Mouse (Mus musculus): ENCODE results near the gene Rassf5. TPM values are rescaled to one million over a fixed set of nuclear protein-coding genes. Genes with fewer than 3 reads are reported as not detected.
"Not testable (repeated sequence)": the region's sequence is repeated elsewhere in the genome, so short reads cannot be mapped to it uniquely, and the experiment has no call there.

Rassf5 gene
- polyA plus RNA-seq, 1 experiment from 2014 or later = 18.2 TPM

DNA sequence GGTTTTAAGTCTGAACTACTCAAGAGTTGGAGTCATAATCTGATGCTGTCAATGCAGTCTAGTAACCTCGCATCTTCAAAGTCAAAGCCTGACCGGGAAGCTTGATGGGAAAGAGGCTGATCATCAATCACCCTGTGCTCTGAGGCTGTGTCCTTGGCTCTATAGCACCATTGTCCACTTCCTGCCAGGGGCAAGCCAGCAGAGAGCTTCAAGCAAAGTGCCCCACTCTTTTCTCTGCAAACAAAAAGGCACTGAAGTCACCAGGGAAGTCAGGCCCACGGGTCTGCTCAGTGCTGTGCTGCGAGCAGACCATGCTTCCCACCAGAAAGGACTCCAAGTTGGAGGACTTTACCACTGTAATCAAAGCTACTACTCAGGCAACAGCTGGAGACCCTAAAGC is 67.8 kb downstream of the Rassf5 start:
- 71% methylated on average over 4 of the region's 4 CpGs for WGBS
- H3K9me3 ChIP-seq = no peaks in the 10 kb centered on the region
- ATAC-seq (ENCODE audit: extremely low read depth, insufficient number of reproducible peaks, low FRiP score, low TSS enrichment) = no peak
- no peak overlapping the region for H3K9ac ChIP-seq
- H3K4me2 ChIP-seq = no peak overlapping the region
- no peaks in the 10 kb centered on the region for H3K27me3 ChIP-seq (replicated peaks)
- H3K27ac ChIP-seq (replicated peaks) = no peak overlapping the region
- H3K4me3 ChIP-seq = no peak overlapping the region
- peaks cover 17% of the 10 kb centered on the region; the same call in 1 of the 2 replicates for H3K4me1 ChIP-seq
- H3K36me3 ChIP-seq = peaks cover 90% of the 10 kb centered on the region

DNA sequence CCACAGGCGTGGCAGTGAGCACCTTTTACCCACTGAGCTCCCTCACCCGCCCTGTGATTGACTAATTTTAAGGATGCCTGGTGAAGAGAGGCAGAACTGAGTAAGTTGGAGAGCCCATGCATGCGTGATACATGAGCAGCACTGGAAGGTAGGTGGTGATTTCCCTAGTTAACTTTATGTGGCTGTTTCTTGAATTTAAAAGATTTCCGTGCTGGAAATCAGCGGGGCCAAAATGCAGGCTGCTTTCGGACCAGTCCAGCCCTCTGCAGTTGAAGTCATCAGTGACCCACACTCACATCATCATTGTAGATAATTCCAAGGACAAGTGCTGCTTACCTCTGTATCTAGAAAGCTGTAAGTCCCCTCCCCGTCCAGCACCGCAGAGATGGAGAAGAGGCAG is 69.2 kb downstream of the Rassf5 start:
- no peaks in the 10 kb centered on the region for H3K9me3 ChIP-seq

DNA sequence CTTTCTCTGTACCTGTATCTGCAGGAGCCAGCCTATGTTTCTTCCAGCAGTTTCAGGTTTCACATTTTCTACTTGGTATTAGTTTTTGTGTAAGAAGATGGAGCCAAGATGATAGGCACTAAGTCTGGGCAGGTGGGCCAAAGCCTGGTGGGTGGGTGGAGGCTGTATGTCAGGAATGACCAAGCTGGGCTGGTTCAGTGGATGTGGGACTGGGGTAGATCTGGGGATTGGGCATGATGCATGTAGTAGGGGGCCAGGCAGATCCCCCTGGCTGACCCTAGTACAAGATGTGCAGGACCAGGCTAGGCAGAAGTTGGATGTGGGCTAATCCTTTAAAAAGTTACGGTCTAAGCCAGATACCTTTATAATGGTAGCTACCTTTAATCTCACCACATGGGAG is 69.9 kb downstream of the Rassf5 start:
- Histone ChIP-seq H3K4me3 (no peak overlapping the region), H3K9me3 (no peaks in the 10 kb centered on the region), H3K27me3 (replicated peaks) (no peaks in the 10 kb centered on the region), H3K4me2 (no peak overlapping the region), H3K4me1 (peaks cover 9% of the 10 kb centered on the region; the same call in 1 of the 2 replicates), H3K9ac (no peak overlapping the region), H3K27ac (replicated peaks) (no peak overlapping the region), H3K36me3 (peaks cover 97% of the 10 kb centered on the region)
- WGBS = 90% methylated on average over 1 of the region's 1 CpGs
- ATAC-seq (ENCODE audit: extremely low read depth, insufficient number of reproducible peaks, low FRiP score, low TSS enrichment) = no peak

More for the DNA sequence above, 69.2 kb downstream of the Rassf5 start:
- peaks cover 97% of the 10 kb centered on the region for H3K36me3 ChIP-seq
- H3K27ac ChIP-seq (replicated peaks) = no peak overlapping the region
- H3K4me1 ChIP-seq = peaks cover 9% of the 10 kb centered on the region; the same call in 1 of the 2 replicates
- 88% methylated on average over 8 of the region's 8 CpGs for WGBS
- H3K27me3 ChIP-seq (replicated peaks) = no peaks in the 10 kb centered on the region
- no peak overlapping the region for H3K4me2 ChIP-seq
- no peak overlapping the region for H3K4me3 ChIP-seq
- no peak overlapping the region for H3K9ac ChIP-seq
- ATAC-seq (ENCODE audit: extremely low read depth, insufficient number of reproducible peaks, low FRiP score, low TSS enrichment) = no peak

DNA sequence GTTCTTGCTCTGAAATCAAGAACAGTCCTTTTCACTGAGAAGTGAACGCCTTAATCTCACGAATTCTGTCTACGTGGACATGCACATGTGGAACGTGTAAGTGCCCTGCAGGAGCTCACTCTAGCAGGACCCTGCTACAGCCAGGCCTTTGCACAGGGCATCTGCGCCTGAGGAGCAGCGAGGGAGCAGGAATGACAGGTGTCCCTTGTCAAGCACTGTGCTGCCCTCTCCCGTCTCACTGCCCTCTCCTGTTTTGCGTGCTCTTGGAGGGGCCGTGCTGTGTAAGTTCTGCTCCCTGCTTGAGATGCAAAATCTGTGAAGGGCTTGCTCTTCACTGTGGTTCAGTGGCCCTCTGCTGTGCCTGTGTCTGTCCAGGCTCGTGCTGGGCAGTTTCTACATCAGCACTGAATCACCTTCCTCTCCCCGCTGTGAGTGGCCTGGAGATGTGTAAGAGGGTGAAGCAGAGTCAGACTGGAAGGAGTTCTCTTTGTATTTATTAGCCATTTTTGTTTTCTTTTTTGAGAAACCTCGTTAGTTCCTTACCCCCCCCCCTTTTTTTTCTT is 70.7 kb downstream of the Rassf5 start:
- H3K36me3 ChIP-seq = peaks cover 97% of the 10 kb centered on the region

DNA sequence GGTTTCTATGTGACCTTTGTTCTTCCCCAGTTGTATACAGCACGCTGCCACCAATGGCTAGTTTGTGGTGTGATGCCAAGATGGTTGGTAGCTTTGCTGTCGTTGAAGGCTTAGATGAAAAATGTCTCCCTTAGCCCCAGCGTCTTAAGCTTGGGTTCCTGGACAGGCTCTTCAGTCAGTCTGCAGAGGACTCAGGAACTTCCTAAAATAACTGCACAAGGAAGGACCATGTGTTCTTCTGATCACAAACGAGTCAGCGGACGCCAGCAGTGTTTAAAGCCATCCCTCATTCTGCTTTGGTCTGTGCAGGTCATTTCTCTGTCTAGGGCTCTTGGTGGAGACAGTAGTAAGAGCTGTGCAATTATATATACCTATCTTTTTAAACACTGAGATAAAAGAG is 71.2 kb downstream of the Rassf5 start:
- Histone ChIP-seq H3K27me3 (replicated peaks) (no peaks in the 10 kb centered on the region), H3K4me1 (peaks cover 9% of the 10 kb centered on the region; the same call in 1 of the 2 replicates), H3K27ac (replicated peaks) (no peak overlapping the region), H3K9ac (no peak overlapping the region), H3K36me3 (peaks cover 100% of the 10 kb centered on the region), H3K9me3 (no peaks in the 10 kb centered on the region), H3K4me2 (no peak overlapping the region), H3K4me3 (no peak overlapping the region)
- ATAC-seq (ENCODE audit: extremely low read depth, insufficient number of reproducible peaks, low FRiP score, low TSS enrichment) = no peak
- WGBS = 55% methylated on average over 6 of the region's 6 CpGs

More for the DNA sequence above, 70.7 kb downstream of the Rassf5 start:
- WGBS = 64% methylated on average over 12 of the region's 12 CpGs
- Histone ChIP-seq H3K27ac (replicated peaks) (no peak overlapping the region), H3K4me3 (no peak overlapping the region), H3K9me3 (no peaks in the 10 kb centered on the region), H3K4me2 (no peak overlapping the region), H3K4me1 (peaks cover 9% of the 10 kb centered on the region; the same call in 1 of the 2 replicates), H3K27me3 (replicated peaks) (no peaks in the 10 kb centered on the region), H3K9ac (0 out of 2 replicates have a peak overlapping the region, but pooled peaks have one; percentile 9)
- no peak for ATAC-seq (ENCODE audit: extremely low read depth, insufficient number of reproducible peaks, low FRiP score, low TSS enrichment)

DNA sequence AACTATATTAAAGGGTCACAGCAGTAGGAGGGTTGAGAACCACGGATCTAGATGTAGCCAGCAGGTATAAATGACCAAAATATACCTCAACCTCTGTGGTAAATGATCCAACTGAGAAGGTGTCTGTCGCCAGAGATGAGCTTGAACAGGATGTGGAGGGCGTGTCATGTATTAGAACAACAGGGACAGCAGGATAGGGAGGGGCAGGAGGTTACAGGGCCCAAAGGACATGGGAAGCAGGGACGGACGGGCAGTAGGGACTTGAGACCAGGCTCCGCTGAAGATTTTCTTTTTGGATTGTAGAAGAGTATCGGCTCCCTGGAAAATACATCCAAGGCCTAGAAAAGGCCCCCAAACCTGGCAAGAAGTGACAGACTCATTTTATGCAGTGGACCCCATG is 72.1 kb downstream of the Rassf5 start:
- Histone ChIP-seq H3K4me2 (no peak overlapping the region), H3K4me1 (peaks cover 9% of the 10 kb centered on the region; the same call in 1 of the 2 replicates), H3K9ac (no peak overlapping the region), H3K27me3 (replicated peaks) (no peaks in the 10 kb centered on the region), H3K4me3 (no peak overlapping the region), H3K36me3 (peaks cover 100% of the 10 kb centered on the region), H3K9me3 (no peaks in the 10 kb centered on the region), H3K27ac (replicated peaks) (no peak overlapping the region)
- WGBS = 74% methylated on average over 7 of the region's 7 CpGs
- no peak for ATAC-seq (ENCODE audit: extremely low read depth, insufficient number of reproducible peaks, low FRiP score, low TSS enrichment)

DNA sequence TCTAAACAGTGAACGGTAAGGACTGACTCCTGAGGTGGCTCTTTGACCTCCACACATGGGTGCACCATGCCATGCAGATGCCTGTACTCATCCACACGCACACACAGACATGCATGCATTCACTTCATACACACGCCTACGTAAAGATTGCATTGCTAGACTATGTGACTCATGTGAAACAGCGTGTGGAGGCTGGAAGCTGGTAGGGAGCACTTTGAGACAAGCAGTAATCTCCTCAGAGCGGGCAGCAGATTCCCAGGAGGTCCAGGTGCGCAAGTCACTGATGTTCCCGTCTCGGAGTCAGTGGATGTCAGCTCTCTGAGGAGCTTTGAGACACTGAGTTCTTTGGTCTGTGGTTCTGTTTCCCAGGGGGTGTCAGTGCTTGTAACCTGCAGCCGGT is 77.4 kb downstream of the Rassf5 start:
- H3K9me3 ChIP-seq = no peaks in the 10 kb centered on the region
- H3K9ac ChIP-seq = no peak overlapping the region
- peaks cover 6% of the 10 kb centered on the region for H3K4me1 ChIP-seq
- WGBS = 91% methylated on average over 10 of the region's 10 CpGs
- no peak for ATAC-seq (ENCODE audit: extremely low read depth, insufficient number of reproducible peaks, low FRiP score, low TSS enrichment)
- no peak overlapping the region for H3K27ac ChIP-seq (replicated peaks)
- H3K4me2 ChIP-seq = no peak overlapping the region
- H3K27me3 ChIP-seq (replicated peaks) = no peaks in the 10 kb centered on the region
- H3K36me3 ChIP-seq = peaks cover 100% of the 10 kb centered on the region
- no peak overlapping the region for H3K4me3 ChIP-seq

DNA sequence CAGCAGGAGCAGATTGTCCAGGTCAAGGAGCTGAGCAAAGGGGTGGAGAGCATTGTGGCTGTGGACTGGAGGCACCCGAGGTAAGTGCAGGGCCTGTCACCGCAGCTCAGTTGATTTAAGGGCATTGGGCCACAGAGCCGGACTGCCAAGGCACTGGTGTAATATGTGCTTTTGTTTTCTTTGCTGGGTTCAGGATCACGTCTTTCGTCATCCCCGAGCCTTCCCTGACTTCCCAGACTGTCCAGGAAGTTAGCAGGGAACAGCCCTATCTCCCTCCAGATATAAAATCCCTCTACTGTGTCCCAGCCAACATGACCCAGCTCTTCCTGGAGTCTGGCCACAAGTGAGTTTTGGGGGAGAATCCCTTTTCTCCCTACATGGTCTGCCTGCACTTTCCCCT is 80.6 kb downstream of the Rassf5 start:
- peaks cover 97% of the 10 kb centered on the region for H3K36me3 ChIP-seq
- no peak overlapping the region for H3K4me2 ChIP-seq
- no peak overlapping the region; the same call in 1 of the 2 replicates for H3K27ac ChIP-seq (replicated peaks)
- WGBS = 69% methylated on average over 6 of the region's 6 CpGs
- no peaks in the 10 kb centered on the region for H3K27me3 ChIP-seq (replicated peaks)
- H3K9ac ChIP-seq = no peak overlapping the region
- no peaks in the 10 kb centered on the region for H3K9me3 ChIP-seq
- ATAC-seq (ENCODE audit: extremely low read depth, insufficient number of reproducible peaks, low FRiP score, low TSS enrichment) = no peak
- no peak overlapping the region for H3K4me3 ChIP-seq
- H3K4me1 ChIP-seq = peaks cover 6% of the 10 kb centered on the region

DNA sequence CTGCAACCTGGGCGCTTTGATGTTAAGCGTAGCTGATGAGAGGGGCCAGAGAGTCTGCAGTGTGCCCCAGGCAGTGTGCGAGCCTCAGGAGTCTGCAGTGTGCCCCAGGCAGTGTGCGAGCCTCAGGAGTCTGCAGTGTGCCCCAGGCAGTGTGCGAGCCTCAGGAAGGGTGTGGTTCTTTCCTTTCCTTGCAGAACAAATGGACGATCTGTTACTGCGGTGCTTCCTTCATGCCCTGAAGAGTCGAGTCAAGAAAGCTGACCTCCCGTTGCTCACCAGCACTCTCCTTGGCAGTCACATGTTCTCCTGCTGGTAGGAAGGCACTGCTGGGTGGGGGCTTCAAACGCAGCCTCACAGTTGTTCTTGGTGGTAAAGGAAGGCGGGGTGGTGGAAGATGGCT is 84.0 kb downstream of the Rassf5 start:
- Histone ChIP-seq H3K36me3 (peaks cover 78% of the 10 kb centered on the region), H3K9me3 (no peaks in the 10 kb centered on the region), H3K4me2 (no peak overlapping the region), H3K9ac (no peak overlapping the region), H3K4me1 (peaks cover 6% of the 10 kb centered on the region), H3K27ac (replicated peaks) (no peak overlapping the region), H3K27me3 (replicated peaks) (no peaks in the 10 kb centered on the region), H3K4me3 (no peak overlapping the region)
- ATAC-seq (ENCODE audit: extremely low read depth, insufficient number of reproducible peaks, low FRiP score, low TSS enrichment) = no peak
- 71% methylated on average over 11 of the region's 11 CpGs for WGBS

DNA sequence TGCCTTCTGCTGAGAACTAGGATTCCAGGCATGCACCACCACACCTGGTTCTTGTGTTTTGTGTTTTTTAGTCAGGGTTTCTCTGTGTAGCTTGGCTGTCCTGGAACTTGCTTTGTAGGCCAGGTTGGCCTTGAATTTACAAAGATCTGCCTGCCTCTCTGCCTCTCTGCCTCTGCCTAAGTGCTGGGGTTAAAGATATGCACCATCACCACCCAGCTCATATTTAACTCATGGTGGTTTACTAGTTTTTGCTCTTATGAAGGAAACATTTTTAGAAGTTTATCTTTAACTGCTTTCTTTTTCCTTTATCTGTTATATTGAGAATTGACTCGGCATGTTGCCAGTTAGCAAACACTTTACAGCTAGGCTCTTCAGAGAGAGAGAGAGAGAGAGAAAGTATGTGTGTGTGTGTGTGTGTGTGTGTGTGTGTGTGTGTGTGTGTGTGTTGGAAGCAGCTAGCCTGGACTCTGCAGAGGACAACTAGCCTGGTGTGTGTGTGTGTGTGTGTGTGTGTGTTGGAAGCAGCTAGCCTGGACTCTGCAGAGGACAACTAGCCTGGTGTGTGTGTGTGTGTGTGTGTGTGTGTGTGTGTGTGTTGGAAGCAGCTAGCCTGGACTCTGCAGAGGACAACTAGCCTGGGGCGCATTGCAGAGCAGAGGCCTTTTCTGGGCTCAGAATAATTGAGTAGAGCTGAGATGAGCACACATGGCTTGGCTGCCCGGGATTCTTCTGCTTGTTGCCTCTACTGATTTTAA is 85.3 kb downstream of the Rassf5 start:
- H3K4me3 ChIP-seq; H3K9ac ChIP-seq; H3K4me2 ChIP-seq; ATAC-seq (ENCODE audit: extremely low read depth, insufficient number of reproducible peaks, low FRiP score, low TSS enrichment); H3K9me3 ChIP-seq; H3K27ac ChIP-seq (replicated peaks); H3K27me3 ChIP-seq (replicated peaks); H3K4me1 ChIP-seq: not testable (repeated sequence)
- H3K36me3 ChIP-seq = peaks cover 69% of the 10 kb centered on the region
- WGBS = 83% methylated on average over 3 of the region's 3 CpGs

DNA sequence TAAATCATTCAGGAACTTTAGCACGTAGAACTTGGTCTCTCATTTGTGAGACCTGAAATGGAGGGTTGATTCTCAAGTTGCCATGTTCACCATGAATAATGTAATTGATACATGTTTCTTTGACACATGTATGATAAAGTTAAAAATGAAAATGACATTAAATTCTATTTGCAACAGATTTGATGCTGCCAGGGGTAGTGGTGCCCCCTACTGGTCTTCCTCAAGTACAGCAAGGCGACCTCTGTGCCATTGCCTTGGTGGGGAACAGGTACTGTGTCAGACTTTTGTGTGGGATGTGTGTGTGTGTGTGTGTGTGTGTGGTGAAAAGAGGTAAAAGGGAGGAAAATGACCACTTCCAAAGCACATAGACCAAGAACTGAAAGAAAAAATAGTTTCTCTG is 89.6 kb downstream of the Rassf5 start:
- no peak for ATAC-seq (ENCODE audit: extremely low read depth, insufficient number of reproducible peaks, low FRiP score, low TSS enrichment)
- no peaks in the 10 kb centered on the region for H3K9me3 ChIP-seq
- WGBS = 55% methylated on average over 2 of the region's 2 CpGs
- H3K4me2 ChIP-seq = no peak overlapping the region
- peaks cover 12% of the 10 kb centered on the region for H3K4me1 ChIP-seq
- H3K4me3 ChIP-seq = no peak overlapping the region
- no peak overlapping the region for H3K9ac ChIP-seq
- no peak overlapping the region for H3K27ac ChIP-seq (replicated peaks)
- peaks cover 26% of the 10 kb centered on the region for H3K36me3 ChIP-seq
- H3K27me3 ChIP-seq (replicated peaks) = no peaks in the 10 kb centered on the region
